Mouse (Mus musculus) monocyte, adult 2 months (primary cell): ENCODE data around the gene Olfr907.

Experiments used
- DNase-seq, 2 experiments: peaks; one replicate each; pipeline ENCODE4 v3.0.0; 2022; ENCODE audit warnings: low spot score in 2 of 2, low read depth in 1 of 2

Gene Olfr907

DNA sequence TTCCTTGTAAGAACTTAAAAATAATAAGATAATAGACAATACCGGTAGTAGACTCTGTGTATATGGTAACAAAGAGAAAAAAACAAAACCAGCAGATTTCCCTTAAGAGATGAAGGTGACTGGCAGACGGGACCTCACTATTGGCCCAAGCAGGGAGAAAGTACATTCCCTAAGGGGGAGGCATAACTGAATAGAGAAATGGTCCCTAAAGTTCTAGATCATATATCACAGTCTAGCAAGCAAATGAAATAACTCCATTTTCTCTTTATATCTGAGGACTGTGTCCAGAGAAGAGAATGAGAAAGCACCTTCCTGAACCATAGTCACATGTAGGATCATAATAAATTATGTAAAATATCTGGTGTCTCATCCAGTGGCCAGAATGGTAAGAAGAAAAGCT is at the start of gene Olfr907:
Gene Olfr907, plus strand, starts transcription at position 301 of the 400 bp plus-strand sequence.
- DNase-seq, result no peak

GRCm38 (mm10) chr9:38447352-38447751 is 48.2 kb upstream of the Olfr907 start, which contains the start of gene Olfr902:
Gene Olfr902, plus strand, starts transcription at chr9:38447652.
- no peak for DNase-seq

- DNase-seq, result no peak
Measured at GRCm38 (mm10) chr9:38462844-38463243, 32.8 kb upstream of the Olfr907 start, which contains the start of gene Olfr904. Gene Olfr904, plus strand, starts transcription at chr9:38463144.

GRCm38 (mm10) chr9:38470807-38471206 is 24.8 kb upstream of the Olfr907 start, which contains the start of gene Olfr905:
Gene Olfr905, plus strand, starts transcription at chr9:38471107.
- no peak for DNase-seq

DNA sequence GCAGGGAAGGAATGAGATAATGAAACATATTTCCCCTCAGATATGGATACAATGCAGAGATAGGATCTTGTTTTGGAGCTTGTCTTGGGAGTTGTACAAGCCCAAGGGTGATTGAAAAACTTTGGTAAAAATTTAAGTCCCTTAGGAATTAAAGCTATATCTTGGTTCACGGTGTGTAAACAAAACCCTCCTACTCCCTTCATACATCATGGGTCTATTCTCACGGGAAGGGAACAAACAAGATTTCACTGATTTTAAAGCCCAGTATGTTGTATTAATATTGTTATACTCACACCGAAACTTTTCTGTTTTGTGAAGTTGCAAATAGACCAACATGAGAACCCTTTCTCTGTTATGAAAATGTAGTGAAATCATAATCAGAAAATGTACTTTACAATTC is 8.8 kb upstream of the Olfr907 start, which contains the start of gene Olfr906:
Gene Olfr906, plus strand, starts transcription at position 301 of the 400 bp plus-strand sequence.
- DNase-seq, result no peak

- DNase-seq, result no peak
Measured at GRCm38 (mm10) chr9:38512353-38512752, 16.8 kb downstream of the Olfr907 start.

- no peak for DNase-seq
Measured at GRCm38 (mm10) chr9:38521280-38521679, 25.7 kb downstream of the Olfr907 start, which contains the start of gene Olfr911-ps1. Gene Olfr911-ps1, plus strand, starts transcription at chr9:38521580.

- no peak for DNase-seq
Measured at GRCm38 (mm10) chr9:38537549-38537948, 41.9 kb downstream of the Olfr907 start, which contains the start of gene Olfr910. Gene Olfr910, plus strand, starts transcription at chr9:38537849.
